Mouse (Mus musculus): ENCODE results near the gene Stx11. TPM values are rescaled to one million over a fixed set of nuclear protein-coding genes. Genes with fewer than 3 reads are reported as not detected.
"Not testable (repeated sequence)": the region's sequence is repeated elsewhere in the genome, so short reads cannot be mapped to it uniquely, and the experiment has no call there.

The Stx11 gene
- total RNA-seq, 2 experiments from 2014 or later, result 0.36 to 0.71 TPM

DNA sequence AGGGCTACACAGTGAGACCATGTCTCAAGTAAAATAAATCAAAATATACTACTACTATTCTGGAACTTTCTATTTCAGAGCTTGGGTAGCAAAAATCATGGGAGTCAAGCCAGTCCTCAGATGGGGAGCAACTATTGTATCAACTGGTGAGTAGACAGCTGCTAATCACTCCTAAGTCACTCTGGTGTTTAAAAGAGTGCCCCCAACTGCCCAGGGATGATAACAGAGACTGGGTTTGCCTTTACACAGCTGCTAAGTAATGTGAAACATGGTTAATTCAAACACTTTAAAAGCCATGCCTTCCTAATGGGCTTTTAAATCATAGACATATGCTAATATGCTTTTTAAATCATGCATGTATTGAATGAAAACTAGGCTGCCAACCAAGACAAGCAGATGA, 1.9 kb downstream of the Stx11 start:
- DNase-seq (ENCODE audit: low spot score in 2 of 2), result no peak

- DNase-seq (ENCODE audit: low spot score in 2 of 2), result no peak
These were observed 2.6 kb downstream of the Stx11 start for GRCm38 (mm10) chr10:12961546-12961945.

- DNase-seq (ENCODE audit: low spot score in 2 of 2), result no peak
These were observed 6.8 kb downstream of the Stx11 start for GRCm38 (mm10) chr10:12957271-12957670.

DNA sequence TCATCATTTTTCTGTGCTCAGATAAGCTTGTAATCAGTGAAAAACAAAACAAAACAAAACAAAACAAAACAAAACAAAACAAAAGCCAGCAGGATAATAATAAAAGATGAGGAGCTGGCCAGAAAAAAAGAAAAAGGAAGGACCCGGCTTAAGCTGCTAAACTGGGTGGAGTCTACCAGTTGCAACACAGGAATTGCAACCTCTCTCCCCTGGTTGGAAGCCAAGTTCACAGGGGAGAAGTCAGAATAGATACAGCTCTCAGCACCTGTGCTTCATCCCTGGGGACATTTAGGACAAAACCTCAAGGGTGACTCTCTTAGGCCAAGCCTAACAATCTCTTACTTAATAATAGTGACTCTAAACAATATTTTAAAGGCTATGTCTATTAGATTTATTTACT, 8.3 kb downstream of the Stx11 start:
- no peak for DNase-seq (ENCODE audit: low spot score in 2 of 2)

DNA sequence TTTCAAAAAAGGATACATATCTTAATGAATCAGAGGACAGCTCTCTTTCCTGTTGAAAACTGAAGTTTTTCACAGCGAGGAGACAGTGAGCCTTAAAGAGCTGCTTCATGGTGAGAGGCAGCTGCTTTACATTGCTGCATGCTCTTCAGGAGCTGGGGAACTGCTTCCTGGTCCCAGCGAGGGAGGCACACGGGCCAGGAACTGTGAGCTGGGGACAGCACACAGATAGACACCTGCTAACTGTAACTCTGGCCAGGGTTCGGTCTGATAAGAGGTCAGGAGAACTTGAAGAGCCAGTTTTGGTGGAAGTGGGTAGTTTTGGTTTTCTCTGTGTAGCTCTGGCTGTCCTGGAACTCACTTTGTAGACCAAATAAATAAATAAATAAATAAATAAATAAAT, 12.7 kb downstream of the Stx11 start:
- not testable (repeated sequence) for DNase-seq (ENCODE audit: low spot score in 2 of 2)

DNA sequence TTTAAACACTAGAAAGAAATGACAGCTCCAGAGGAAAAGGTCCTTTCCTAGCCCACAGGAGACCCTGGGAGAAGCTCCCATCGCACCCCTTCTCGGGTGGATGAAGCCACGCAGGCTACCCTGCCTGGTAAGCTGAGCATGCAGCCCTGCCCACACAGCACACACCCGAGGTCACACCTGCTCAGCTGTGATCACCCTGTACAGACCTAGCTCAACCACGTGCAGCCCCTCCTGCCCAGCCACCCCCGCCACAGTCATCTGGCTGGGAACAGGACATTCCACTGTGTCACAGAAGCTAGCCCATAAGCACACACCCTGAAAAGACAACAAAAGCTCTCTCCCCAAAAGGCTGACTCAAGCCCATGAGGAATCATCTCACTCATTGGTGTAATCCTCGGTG, 14.8 kb downstream of the Stx11 start:
- DNase-seq (ENCODE audit: low spot score in 2 of 2), result no peak

DNA sequence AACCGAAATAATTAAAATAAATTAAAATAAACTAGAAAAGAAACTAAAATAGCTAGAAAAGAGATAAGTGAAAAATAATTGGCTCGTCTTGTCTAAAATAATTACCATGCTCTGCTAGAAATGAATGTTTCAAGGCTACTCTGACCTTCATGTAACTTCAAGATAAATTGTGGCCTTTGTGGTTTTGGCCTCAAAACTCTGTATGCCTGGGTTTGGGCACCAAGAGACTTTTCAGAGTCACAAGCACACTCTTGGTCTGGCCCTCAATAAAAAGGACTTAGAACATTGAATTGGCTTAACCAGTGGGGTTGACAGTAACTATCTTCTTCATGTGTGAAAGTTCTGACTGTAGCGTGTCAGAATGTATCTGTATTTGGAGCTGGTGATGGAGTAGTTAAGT, 16.5 kb downstream of the Stx11 start:
- no peak for DNase-seq (ENCODE audit: low spot score in 2 of 2)

DNA sequence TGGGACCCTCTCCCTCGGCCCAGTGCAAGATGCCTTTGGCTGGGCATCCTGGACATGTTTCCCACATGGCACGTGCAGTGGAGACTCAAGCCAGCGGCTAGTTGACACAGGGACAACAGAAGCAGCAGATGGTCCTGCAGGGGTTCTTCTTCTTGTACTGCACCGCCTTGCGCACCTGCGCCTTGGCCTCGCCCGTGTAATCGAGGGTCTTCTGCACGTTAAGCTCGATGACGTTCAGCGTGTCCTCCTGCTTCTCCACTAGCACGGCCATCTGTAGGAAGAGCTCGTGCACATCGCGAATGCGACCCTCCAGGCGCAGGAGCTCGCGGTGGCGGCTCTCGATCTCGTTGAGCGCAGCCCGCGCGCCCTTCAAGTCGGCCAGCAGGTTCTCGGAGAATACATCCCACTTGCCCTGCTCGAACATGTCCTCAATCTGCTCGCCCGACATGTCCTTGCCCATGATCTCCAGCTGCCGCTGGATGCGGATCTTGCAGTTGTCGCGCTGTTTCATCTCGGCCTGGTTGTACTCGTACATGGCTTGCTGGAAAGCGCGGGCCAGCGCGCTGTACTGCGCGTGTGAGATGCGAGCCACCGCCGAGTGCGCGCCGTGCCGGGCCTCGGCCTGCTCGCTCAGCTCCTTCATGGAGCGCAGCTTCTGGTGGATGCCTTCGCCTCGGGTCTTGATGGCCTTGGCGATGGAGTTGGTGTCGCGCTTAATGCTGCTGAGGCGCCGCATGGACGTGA, 22.9 kb downstream of the Stx11 start:
- DNase-seq (ENCODE audit: low spot score in 2 of 2), result peak; percentile 49 to 56

DNA sequence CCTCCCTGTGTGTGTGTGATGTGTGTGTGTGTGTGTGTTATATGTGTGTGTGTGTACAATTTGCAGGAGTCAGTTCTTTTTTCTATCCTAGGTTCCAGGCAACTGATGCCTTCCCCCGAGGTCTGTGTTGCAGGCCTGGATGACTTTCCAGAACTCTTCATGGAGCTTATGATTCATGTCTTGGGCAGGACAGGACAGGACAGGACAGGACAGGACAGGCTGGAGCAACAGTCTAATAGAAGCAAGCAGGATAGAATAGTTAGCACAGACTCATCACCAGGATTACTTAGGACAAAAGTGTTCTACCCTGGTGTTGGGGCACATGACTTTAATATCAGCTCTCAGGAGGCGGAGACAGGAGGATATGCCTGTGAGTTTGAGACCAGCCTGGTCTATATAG, 25.3 kb downstream of the Stx11 start:
- DNase-seq (ENCODE audit: low spot score in 2 of 2), result no peak

DNA sequence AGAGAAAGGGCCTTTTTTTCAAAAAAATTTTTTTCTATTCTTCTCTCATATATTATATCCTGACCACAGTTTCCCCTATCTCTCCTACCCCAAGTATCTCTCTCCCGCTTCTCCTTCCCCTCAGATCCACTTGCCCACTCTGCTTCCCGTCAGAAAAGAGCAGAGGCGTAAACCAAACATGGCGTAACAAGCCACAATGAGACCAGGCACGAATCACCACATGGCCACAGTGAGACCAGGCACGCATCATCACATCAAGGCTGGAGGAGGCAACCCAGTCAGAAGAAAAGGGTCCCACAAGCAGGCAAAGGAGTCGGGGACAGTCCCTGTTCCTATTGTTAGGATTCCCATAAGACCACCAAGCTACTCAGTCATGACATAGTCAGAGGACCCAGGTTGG, 28.0 kb downstream of the Stx11 start:
- DNase-seq (ENCODE audit: low spot score in 2 of 2), result no peak

DNA sequence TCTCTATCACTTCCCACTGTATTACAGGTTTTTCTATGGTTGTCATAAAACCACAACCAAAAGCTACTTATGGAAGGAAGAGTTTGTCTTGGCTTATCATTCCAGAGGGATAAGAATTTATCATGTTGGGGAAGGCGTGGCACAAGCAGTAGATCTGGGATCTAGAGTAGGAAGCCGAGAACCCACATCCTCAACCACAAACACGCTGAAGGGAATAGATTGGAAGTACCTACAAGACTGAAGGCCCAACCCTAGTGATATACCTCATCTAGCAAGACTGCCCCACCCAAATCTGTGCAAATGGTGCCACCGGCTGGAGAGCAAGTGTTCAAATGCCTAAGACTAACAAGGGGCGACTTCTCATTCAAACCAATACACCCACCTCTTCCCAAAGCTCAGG, 28.5 kb downstream of the Stx11 start:
- DNase-seq (ENCODE audit: low spot score in 2 of 2), result no peak

DNA sequence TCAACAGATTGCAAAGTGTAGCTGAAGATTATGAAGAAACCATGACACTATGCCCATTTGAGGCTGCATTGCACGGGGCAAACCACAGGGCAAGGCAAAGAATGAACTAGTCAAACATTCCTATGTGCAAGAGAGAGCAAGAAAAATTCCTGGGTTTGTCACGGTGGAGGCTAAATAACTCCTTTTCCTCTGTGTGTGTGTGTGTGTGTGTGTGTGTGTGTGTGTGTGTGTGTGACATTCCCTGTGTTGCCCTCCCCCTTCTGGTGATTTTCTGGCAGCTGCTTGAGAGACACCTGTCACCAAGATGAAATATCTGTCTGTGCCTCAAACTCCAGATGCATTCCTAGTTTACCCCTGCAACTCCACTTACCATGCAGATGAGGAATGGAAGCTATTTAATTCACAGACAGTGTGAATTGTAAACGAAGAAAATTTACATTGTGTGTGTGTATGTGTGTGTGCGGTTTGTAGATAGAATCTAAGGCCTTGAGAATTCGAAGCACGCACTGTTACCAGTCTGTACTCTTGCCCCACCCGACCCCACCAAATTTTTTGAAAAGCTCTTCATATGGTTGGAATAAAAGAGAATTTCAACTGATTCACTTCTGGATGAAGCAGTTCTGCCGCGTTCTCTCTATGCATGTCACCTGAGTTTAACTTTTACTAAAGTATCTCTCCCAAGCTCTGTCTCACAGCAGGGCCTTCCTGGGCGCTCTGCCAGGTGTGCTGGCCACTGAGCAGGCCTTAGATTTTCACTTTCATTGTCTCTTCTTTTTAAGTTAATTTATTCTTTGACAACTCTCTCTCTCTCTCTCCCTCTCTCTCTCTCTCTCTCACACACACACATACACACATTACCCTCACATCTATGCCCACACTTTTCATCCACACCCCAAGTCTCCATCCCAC, 32.4 kb downstream of the Stx11 start:
- no peak for DNase-seq (ENCODE audit: low spot score in 2 of 2)

GRCm38 (mm10) chr10:12930351-12930905, 33.7 kb downstream of the Stx11 start:
- DNase-seq (ENCODE audit: low spot score in 2 of 2), result no peak

GRCm38 (mm10) chr10:12929857-12930174, 34.3 kb downstream of the Stx11 start:
- DNase-seq (ENCODE audit: low spot score in 2 of 2), result no peak

DNA sequence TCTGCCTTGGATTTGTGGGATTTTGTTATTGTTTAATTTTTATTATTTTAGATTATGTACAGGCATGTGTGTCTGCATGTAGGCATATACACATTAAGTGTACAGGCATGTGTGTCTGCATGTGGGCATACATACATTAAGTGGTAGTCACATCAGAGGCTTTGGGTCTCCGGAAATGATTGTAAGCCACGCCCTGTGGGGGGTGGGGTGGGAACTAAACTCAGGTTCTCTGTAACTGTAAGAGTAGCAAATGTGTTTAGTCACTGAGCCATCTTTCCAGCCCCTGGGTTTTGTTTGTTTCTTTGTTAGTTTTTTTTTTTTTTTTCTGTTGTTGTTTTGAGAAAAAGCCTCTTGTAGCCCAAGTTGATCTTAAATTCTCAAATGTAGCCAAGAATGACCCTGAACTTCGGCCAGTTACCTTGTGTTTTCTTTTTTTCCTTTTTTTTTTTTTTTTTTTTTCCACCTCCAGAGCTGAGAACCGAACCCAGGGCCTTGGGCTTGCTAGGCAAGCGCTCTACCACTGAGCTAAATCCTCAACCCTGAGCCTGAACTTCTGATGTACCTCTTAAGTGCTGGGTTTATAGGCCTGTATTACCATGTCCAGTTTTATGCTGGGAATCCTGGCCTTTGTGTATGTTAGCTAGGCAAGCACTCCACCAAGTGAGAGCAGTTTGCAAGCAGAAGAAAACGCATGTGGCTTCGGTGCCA, 34.8 kb downstream of the Stx11 start:
- no peak for DNase-seq (ENCODE audit: low spot score in 2 of 2)

- no peak for DNase-seq (ENCODE audit: low spot score in 2 of 2)
These were observed 35.9 kb downstream of the Stx11 start for GRCm38 (mm10) chr10:12928193-12928592.

GRCm38 (mm10) chr10:12922574-12923353, 41.3 kb downstream of the Stx11 start:
- DNase-seq (ENCODE audit: low spot score in 2 of 2), result peak; percentile 98 to 99

GRCm38 (mm10) chr10:12922077-12922573, 42.0 kb downstream of the Stx11 start:
- no peak for DNase-seq (ENCODE audit: low spot score in 2 of 2)

GRCm38 (mm10) chr10:12921551-12922040, 42.5 kb downstream of the Stx11 start:
- no peak for DNase-seq (ENCODE audit: low spot score in 2 of 2)

DNA sequence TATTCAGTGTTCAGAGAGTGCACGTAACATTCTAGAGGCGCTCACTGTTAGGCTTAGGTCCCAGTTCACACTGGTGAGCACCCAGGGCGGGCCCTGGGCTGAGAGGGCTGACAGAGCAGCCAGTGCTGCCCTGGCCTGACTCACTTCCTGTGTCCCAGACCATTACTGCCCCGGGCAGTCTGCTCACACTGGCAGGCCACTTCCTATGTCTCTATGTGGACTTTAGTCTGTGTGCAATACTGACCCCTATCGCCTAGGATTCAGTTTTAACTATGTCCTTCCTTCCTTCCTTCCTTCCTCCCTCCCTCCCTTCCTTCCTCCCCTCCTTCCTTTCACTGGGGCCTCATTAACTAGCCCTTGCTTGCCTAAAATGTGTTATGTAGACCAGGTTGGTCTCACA, 44.8 kb downstream of the Stx11 start:
- DNase-seq (ENCODE audit: low spot score in 2 of 2), result no peak

- DNase-seq (ENCODE audit: low spot score in 2 of 2), result no peak
These were observed 46.5 kb downstream of the Stx11 start for GRCm38 (mm10) chr10:12917626-12918025.
